Mouse (Mus musculus) gastrocnemius, postnatal 14 days (tissue): ENCODE measurements around the gene Nmnat2. TPM values are rescaled to one million over a fixed set of nuclear protein-coding genes. Genes with fewer than 3 reads are reported as not detected.

ENCODE experiments used
- DNase-seq: peaks from one replicate; pipeline ENCODE4 v3.0.0; 2021; ENCODE audit warnings: mixed read lengths
- intact Hi-C: fragments of 180-260 bp; cut with DNase I; formaldehyde crosslinking; loops from one replicate; pipeline ENCODE4 v1.15.1; 2025; ENCODE audit warnings: low total_unique reads
- total RNA-seq, 2 experiments: library from RNA; stranded (reverse); gene quantifications; 2 replicates each; pipeline ENCODE4 v1.2.3; 2021

Nmnat2 gene
- total RNA-seq, 2 experiments from 2014 or later, result 0.51 to 1.1 TPM

GRCm38 (mm10) chr1:153133865-153134781 is 179.3 kb downstream of the Nmnat2 start:
- intact Hi-C loops, result no loop called here
- peak; percentile 46 for DNase-seq

- DNase-seq, result peak; percentile 47
- intact Hi-C loops, result no loop called here
Observed at GRCm38 (mm10) chr1:153136647-153137046, 181.9 kb downstream of the Nmnat2 start.

DNA sequence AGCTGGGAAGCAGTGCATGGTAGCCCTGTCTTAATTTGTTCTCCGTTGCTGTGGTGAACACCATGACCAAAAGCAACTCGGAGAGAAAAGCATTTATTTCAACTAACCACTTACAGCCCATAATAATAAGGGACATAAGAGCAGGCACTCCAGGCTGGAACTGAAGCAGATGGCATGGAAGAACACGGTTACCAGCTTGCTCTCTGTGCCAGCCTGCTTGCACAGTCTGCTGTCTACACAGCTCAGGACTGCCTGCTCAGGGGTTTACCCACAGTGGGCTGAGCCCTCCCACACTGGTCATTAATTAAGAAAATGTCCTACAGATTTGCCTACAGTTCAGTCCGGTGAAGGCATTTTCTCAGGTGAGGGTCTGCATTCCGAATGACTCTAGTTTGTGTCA is 183.7 kb downstream of the Nmnat2 start:
- intact Hi-C loops, result no loop called here
- no peak for DNase-seq

DNA sequence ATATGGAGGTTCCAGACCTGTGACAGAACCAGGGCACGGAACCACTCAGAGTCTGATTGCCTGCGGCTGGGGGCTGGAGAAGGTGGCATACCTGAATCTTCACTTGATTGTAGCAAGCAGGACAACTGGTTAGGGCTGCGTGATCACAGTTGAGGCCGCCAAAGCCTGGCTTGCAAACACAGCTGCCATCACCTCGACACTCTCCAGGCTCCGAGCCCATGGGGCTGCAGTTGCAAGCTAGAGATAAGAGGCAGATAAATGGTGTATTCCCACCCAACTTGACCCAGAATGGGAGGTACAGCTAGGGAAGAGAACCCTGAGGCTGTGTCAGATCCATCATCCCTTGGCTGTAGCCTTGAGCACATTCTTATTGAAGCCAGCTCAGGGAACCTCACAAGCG is 184.8 kb downstream of the Nmnat2 start:
- DNase-seq, result no peak
- intact Hi-C loops, result no loop called here

DNA sequence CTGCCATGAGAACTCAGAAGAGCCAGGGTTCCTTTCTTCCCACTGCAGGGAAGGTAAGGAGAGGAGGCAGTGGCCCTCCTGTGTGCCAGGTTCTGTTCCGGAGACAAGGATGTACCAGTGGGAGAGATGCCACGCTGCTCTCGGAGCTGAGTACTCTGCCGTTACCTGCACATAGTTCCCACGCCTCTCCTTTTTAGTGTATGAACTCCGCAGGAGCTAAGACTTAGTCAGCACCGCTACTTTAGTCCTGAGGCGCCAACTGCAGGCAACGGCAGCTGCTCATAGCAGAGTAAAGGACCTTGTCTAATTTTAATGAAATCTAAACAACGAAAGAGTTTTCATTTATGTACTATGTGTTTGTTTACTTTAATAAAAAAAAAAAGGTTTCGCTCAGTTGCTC is 185.5 kb downstream of the Nmnat2 start:
- intact Hi-C loops, result no loop called here
- no peak for DNase-seq

DNA sequence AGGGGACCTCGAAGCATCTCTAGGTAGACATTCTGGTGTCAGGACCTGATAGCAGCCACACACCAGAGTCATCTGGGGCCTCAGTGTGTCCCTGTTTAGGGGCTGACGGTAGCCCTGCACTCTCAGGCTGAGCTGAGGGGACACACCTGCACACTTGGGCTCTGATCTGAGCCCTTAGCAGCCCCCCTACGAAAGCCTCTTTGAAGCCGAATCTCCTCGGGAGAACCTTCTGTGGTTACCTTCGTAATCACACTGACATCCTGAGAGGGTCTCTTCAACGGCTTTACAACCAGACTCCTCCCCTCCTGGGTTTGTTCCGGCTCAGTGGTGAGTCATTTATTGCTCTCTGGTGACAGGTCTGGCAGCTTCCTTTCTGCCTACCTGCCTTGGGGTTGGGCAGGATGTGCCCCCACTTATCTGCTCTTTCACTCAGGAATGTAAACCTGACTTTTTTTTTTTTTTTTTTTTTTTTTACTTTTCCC is 186.0 kb downstream of the Nmnat2 start:
- DNase-seq, result no peak
- intact Hi-C loops, result no loop called here

DNA sequence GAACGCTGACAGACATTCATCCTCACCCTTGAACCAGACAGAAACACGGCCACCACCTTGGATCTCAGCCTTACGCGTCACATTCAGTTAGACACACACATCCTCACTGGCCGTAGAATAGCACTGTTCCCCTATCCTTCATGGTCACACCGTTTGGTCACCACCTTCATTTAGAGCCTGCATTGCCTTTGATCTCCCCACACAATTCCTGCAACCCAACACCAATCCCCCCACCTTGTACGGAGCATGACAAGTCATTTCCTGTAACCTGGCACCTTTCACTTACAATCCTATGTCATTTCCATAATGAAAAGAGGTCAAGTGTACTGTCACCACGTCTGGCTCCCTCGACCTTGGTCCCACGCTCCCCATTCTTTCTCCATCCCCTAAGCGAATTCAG is 189.2 kb downstream of the Nmnat2 start:
- no peak for DNase-seq
- intact Hi-C loops, result no loop called here

DNA sequence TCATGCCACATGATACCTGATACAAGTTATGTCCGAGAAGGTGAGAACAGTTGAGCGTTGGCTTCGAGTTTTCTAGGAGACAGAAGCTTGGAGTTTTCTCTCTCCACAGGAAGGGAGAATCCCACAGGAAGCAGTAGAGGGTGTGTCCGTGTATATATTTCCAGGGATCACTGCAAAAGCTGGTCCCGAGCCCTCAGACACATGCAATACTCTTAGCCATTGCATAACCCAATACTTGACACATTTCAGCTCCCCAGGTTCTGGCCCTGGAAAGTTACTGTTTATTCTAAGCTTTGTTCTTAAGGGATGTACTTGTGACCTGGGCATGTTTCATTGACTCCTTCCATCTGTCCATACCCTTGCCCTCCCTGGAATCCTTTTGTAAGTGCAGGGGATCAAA is 191.0 kb downstream of the Nmnat2 start:
- intact Hi-C loops, result no loop called here
- no peak for DNase-seq

DNA sequence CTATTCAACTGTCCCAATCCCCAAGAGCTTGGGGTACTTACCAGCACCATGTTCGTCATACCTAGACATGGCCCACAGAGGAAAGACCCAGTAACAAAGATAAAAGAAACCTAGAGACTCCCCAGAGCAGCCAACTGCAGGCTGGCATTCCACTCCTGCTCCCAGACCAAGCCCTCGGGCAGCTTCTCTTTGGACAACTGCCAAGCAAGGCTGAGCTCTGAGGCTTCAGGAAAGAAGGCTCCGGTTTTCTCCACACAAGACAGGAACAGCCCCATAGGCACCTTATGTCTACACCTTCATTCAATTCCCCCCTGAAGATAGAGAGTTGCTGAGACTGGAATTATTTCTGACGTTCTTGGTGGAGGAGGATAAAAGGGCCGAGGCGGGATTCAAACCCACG is 197.8 kb downstream of the Nmnat2 start:
- intact Hi-C loops, result no loop called here
- DNase-seq, result no peak

DNA sequence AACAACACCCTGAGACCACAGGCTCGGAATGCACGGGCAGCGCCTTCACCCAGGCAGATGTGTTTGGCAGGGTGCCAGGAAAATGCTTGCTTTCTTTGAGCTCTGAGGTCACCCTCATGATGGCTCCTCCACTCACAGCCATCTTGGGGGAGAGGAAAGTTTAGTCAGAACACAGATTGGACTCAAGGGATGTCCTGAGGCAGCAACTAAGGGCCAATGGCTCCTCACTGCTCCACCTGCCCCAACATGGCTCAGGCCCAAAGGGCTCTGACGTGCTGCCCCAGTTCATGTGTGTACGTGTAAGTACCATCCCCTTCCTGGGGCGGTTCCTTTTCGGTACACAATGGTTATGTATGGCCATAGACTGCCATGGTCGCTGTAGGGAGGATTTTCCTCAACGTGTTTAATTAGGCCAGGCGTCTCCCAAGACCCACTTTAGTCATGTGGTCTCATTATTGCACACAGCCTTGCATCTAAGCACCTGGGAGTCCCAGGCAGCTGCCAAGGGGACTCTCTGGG is 198.9 kb downstream of the Nmnat2 start:
- DNase-seq, result no peak
- intact Hi-C loops, result no loop called here

- intact Hi-C loops, result no loop called here
- DNase-seq, result no peak
Observed at GRCm38 (mm10) chr1:153155364-153155763, 200.6 kb downstream of the Nmnat2 start.

- peak; percentile 26 for DNase-seq
- intact Hi-C loops, result no loop called here
Observed at GRCm38 (mm10) chr1:153157021-153157623, 202.3 kb downstream of the Nmnat2 start.

DNA sequence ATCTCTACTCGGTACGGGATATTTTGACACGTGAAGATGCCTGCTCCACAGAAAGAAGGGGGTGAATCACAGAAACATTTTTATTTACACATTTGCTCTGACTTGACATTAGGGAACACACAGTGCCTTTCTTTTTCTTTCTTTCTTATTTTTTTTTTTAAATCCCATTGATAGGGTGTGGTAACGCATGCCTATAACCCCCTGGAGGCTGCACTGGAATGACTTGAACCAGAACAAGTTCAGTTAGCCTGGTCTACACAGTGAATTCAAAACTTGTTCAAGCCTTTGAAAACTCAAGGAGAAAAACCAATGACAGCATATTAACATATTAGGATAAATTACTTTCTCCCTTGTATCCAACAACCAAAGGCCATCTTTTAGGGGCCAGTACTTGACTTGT is 204.3 kb downstream of the Nmnat2 start:
- intact Hi-C loops, result no loop called here
- DNase-seq, result no peak

GRCm38 (mm10) chr1:153163831-153164230 is 209.0 kb downstream of the Nmnat2 start:
- intact Hi-C loops, result no loop called here
- DNase-seq, result no peak

GRCm38 (mm10) chr1:153168293-153168692 is 213.5 kb downstream of the Nmnat2 start:
- peak; percentile 13 for DNase-seq
- intact Hi-C loops, result no loop called here

Other genes with a start within 250 kb of the Nmnat2 start
- not detected for gene Apobec4, start 204.4 kb upstream of the Nmnat2 start, total RNA-seq
- 10 to 100 TPM; 19.6 to 23.3 TPM for gene Rgl1, start 188.6 kb upstream of the Nmnat2 start, total RNA-seq
- gene Arpc5, start 188.5 kb upstream of the Nmnat2 start, total RNA-seq, result 10 to 100 TPM; 27.4 to 30.7 TPM
- gene Ncf2, start 154.8 kb upstream of the Nmnat2 start, total RNA-seq, result 1 to 10 TPM; 1.4 to 1.6 TPM
- gene Smg7, start 52.3 kb upstream of the Nmnat2 start, total RNA-seq, result 10 to 100 TPM; 33.9 to 34.4 TPM
- gene Lamc2, start 231.5 kb downstream of the Nmnat2 start, total RNA-seq, result 1 to 10 TPM; 5.8 to 7.2 TPM